Mouse (Mus musculus): ENCODE data around the gene Ncbp3.

GRCm38 (mm10) chr11:73137591-73138501 lies 90.3 kb downstream of the Ncbp3 start, which contains the start of gene Haspin:
- TF ChIP-seq CTCF (IDR thresholded peaks at IDR 0.05 in 2 of 3, conservative IDR thresholded peaks at IDR 0.05 in 1 of 3; ENCODE audit: control insufficient read depth in 1 of 3, insufficient read depth in 1 of 3, low read depth in 2 of 3, low read length in 3 of 3, poor library complexity in 1 of 3, severe bottlenecking in 1 of 3): peak; percentile 80 to 100 (median 96)
- peak; percentile 94 to 96 for TF ChIP-seq POLR2A (IDR thresholded peaks at IDR 0.05; ENCODE audit: control insufficient read depth in 1 of 2, insufficient read depth in 1 of 2, low read depth in 1 of 2, low read length in 2 of 2, poor library complexity in 1 of 2)
- TF ChIP-seq ETS1 (IDR thresholded peaks at IDR 0.05; ENCODE audit: low read depth, low read length): peak; percentile 11; the same call in 1 of the 2 replicates
- no peak for TF ChIP-seq MAX (IDR thresholded peaks at IDR 0.05; ENCODE audit: low read length)
- TF ChIP-seq SIN3A (IDR thresholded peaks at IDR 0.05; ENCODE audit: low read length): peak; percentile 95
- no peak for TF ChIP-seq GATA1 (IDR thresholded peaks at IDR 0.05; ENCODE audit: low read depth, low read length)
- TF ChIP-seq NRF1 (IDR thresholded peaks at IDR 0.05; ENCODE audit: insufficient read depth, low read depth, low read length, poor library complexity, severe bottlenecking): peak; percentile 46; the same call in 1 of the 2 replicates
- TF ChIP-seq MEF2A (IDR thresholded peaks at IDR 0.05; ENCODE audit: extremely low read depth, insufficient replicate concordance, low read depth, low read length, poor library complexity, severe bottlenecking): no peak
- peak; percentile 97 for TF ChIP-seq CHD2 (IDR thresholded peaks at IDR 0.05; ENCODE audit: low read length)
- no peak for TF ChIP-seq GABPA (IDR thresholded peaks at IDR 0.05; ENCODE audit: low read depth, low read length)
- peak; percentile 44; the same call in 1 of the 2 replicates for TF ChIP-seq E2F4 (IDR thresholded peaks at IDR 0.05; ENCODE audit: borderline replicate concordance, low read depth, low read length)
- peak; percentile 93 for TF ChIP-seq NELFE (IDR thresholded peaks at IDR 0.05; ENCODE audit: low read depth, low read length)
- TF ChIP-seq EP300 (IDR thresholded peaks at IDR 0.05; ENCODE audit: low read depth in 1 of 2, low read length in 2 of 2): no peak

All from MEL (cell line).